Mouse (Mus musculus) spleen, postnatal 36 days (tissue): Measurements from ENCODE around the gene Hoxc5.

Source experiments
- DNase-seq, 2 experiments: peaks; one replicate each; pipeline ENCODE4 v3.0.0; 2022; ENCODE audit warnings: low spot score in 2 of 2, mixed read lengths in 1 of 2

The Hoxc5 gene

GRCm38 (mm10) chr15:102988078-102988477 lies 20.8 kb downstream of the Hoxc5 start:
- DNase-seq, result no peak

- DNase-seq, result no peak
Measured at GRCm38 (mm10) chr15:102990461-102991397, 23.5 kb downstream of the Hoxc5 start, which contains the start of gene Hoxc8. TSS of gene Hoxc8 (plus strand) at chr15:102990607.

- DNase-seq, result no peak
Measured at GRCm38 (mm10) chr15:102991782-102992181, 24.5 kb downstream of the Hoxc5 start.

GRCm38 (mm10) chr15:102992206-102992605 lies 25.0 kb downstream of the Hoxc5 start:
- DNase-seq, result no peak

- no peak for DNase-seq
Measured at GRCm38 (mm10) chr15:102992863-102993262, 25.6 kb downstream of the Hoxc5 start.

- DNase-seq, result no peak
Measured at GRCm38 (mm10) chr15:102996548-102996947, 29.3 kb downstream of the Hoxc5 start.

- DNase-seq, result no peak
Measured at GRCm38 (mm10) chr15:102997431-102997830, 30.2 kb downstream of the Hoxc5 start.

GRCm38 (mm10) chr15:102997939-102998355 lies 30.7 kb downstream of the Hoxc5 start, which contains the start of gene Hoxc6:
TSS of gene Hoxc6 (plus strand) at chr15:102998257.
- DNase-seq, result no peak

- no peak for DNase-seq
Measured at GRCm38 (mm10) chr15:102998608-102999182, 31.5 kb downstream of the Hoxc5 start.

- peak; percentile 41 to 43 for DNase-seq
Measured at GRCm38 (mm10) chr15:102999183-102999831, 32.1 kb downstream of the Hoxc5 start.

GRCm38 (mm10) chr15:102999955-103000354 lies 32.7 kb downstream of the Hoxc5 start:
- no peak for DNase-seq

GRCm38 (mm10) chr15:103000501-103000901 lies 33.3 kb downstream of the Hoxc5 start:
- DNase-seq, result no peak

GRCm38 (mm10) chr15:103001370-103001769 lies 34.1 kb downstream of the Hoxc5 start:
- DNase-seq, result no peak

- no peak for DNase-seq
Measured at GRCm38 (mm10) chr15:103002156-103002555, 34.9 kb downstream of the Hoxc5 start.

- DNase-seq, result no peak
Measured at GRCm38 (mm10) chr15:103002821-103003448, 35.7 kb downstream of the Hoxc5 start.

GRCm38 (mm10) chr15:103005308-103005707 lies 38.1 kb downstream of the Hoxc5 start:
- DNase-seq, result no peak

GRCm38 (mm10) chr15:103005797-103006196 lies 38.6 kb downstream of the Hoxc5 start:
- no peak for DNase-seq

- DNase-seq, result no peak
Measured at GRCm38 (mm10) chr15:103006326-103006725, 39.1 kb downstream of the Hoxc5 start.

- no peak for DNase-seq
Measured at GRCm38 (mm10) chr15:103009265-103010111, 42.2 kb downstream of the Hoxc5 start.

- DNase-seq, result no peak
Measured at GRCm38 (mm10) chr15:103010112-103010846, 43.0 kb downstream of the Hoxc5 start.
